Mouse (Mus musculus) MN1 (cell line): ENCODE data around the gene Zdhhc17.

Experiments
- DNase-seq: peaks from one replicate; pipeline ENCODE4 v3.0.0-alpha.2; 2016; ENCODE audit warnings: low spot score

Zdhhc17 gene

DNA sequence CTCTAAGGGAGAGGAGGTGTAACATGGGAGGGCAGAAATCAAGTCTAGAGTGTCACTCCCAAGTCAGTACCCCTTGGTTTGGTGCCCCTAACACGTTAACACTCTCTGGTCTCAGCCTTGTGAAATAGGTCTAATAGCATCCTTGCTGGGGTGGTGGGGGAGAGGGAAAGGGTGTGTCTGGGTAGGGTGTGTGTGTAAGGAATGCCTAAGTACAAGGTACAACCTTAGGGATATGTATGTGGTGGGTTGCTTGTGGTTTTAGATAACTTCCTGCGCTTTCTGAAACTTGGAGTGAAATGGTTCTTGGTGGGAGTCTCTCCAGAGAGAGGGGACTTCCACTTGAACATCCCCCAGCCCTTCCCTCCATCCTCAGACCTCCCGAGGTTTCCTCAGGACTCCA is 88.0 kb downstream of the Zdhhc17 start:
- no peak for DNase-seq

DNA sequence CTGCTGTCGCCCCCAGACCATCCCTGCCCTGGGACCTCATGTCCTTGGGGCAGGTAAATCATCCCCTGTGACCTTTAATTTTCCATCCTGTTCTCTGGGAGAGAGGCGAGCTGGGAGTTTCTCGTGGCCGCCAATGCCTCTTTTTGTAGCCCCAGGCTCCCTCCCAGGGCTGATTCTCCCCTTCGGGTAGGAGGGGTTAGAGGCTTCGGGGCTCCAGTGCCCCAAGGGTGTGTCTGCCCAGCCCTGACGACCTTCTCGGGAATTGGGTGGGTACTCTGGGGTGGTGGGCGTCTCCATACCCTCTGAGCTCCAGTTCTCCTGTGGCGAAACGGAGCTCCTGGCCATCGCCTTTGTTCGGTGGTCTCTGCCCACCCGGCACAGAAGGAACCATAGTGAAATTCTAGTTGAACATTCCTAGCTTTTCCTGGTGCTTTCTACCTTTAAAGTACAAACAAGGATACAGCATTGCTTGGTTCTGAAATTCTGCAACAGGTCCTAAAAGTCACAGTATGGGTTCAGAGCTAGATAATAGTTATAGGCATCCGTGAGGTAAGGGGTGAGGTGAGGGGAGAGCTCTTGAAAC is 89.5 kb downstream of the Zdhhc17 start:
- no peak for DNase-seq

- DNase-seq: peak; percentile 98
Observed at GRCm38 (mm10) chr10:110919531-110920343, 90.2 kb downstream of the Zdhhc17 start, which contains the start of gene Csrp2. Gene Csrp2 (plus strand): TSS chr10:110919789.

DNA sequence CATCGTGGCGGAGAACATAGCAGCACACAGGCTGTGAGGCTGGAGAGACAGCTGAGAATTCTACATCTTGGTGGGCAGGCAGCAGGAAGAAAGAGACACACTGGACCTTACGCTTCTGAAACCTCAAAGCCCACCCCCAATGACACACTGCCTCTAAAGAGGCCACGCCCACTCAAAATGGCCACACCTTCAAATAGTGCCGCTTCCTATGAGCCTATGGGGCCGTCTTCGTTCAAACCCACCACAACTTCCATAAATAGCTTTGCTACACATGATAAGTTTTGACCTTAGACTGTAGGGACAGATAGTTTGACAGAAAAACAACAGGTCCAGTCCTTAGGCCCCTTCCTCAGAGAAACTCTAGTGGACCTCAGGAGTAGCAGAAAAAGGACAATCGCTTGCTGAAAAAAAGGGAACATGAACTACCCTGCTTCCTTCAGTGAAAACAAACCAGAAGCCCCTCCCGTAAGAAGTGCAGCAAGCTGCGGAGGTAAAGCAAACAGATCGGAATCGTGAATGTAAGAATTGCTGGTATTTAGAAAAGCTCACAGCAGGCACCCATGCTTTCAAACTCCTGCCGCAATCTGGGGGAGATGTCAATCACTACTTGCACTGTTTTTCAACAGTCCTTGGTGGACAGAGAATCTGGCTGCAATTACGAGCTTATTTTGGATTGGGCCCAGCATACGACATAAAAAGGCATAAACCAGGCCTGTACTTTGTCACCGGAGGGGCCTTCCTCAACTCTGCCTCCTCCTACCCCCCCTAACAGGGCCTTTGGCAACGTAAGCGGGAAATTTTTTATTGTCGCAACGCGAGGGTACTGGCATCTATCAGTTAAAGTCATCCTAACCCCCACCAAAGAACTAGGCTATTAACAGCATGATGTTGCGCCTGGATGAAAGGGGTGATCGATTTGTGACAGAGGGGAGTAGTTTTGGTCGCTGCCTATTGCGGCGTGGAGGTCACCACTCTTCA is 91.2 kb downstream of the Zdhhc17 start:
- DNase-seq: peak; percentile 73

- no peak for DNase-seq
Observed at GRCm38 (mm10) chr10:110917521-110917920, 92.4 kb downstream of the Zdhhc17 start.

- DNase-seq: no peak
Observed at GRCm38 (mm10) chr10:110916666-110917344, 93.1 kb downstream of the Zdhhc17 start.

- DNase-seq: no peak
Observed at GRCm38 (mm10) chr10:110903862-110904261, 106.1 kb downstream of the Zdhhc17 start.

GRCm38 (mm10) chr10:110899744-110900501 is 110.0 kb downstream of the Zdhhc17 start:
- DNase-seq: peak; percentile 39
